Mouse (Mus musculus) liver, adult 2 months (tissue): ENCODE measurements at regions not wholly inside any gene's neighbourhood (a gene's known extent, or its start where the extent isn't known, plus 50 kb on each side); places are given as distances from the start of the nearest gene placed in this dataset.

Experiments used
- CTCF ChIP-seq: fragments of 200-500 bp; IDR thresholded peaks from 2 replicates; pipeline ENCODE4 v1.5.1; 2011; ENCODE audit warnings: low read depth, low read length, control low read depth
- POLR2A ChIP-seq: fragments of 200-500 bp; IDR thresholded peaks from 2 replicates; pipeline ENCODE4 v1.6.1; 2011; ENCODE audit warnings: low read length, control low read depth; ENCODE audit not compliant: insufficient read depth; ENCODE audit errors: extremely low read depth

GRCm38 (mm10) chr13:111333035-111333434 lies 78.2 kb downstream of the Actbl2 start:
- TF ChIP-seq POLR2A (no peak), CTCF (no peak)
